Mouse (Mus musculus) stomach, embryonic 16.5 days (tissue): ENCODE data around the gene Gbgt1. TPM values are rescaled to one million over a fixed set of nuclear protein-coding genes. Genes with fewer than 3 reads are reported as not detected.
"Not testable (repeated sequence)": the region's sequence is repeated elsewhere in the genome, so short reads cannot be mapped to it uniquely, and the experiment has no call there.

Source experiments
- ATAC-seq: fragments of 200-750 bp; cut with Nextera tagmentation; 2 replicates; pipeline ENCODE4 v1.8.0; 2017; ENCODE audit warnings: moderate number of reproducible peaks, moderate TSS enrichment; ENCODE audit not compliant: insufficient read depth, low FRiP score
- H3K27ac ChIP-seq: fragments of 300-500 bp; sonication (generic); 2 replicates; pipeline ENCODE4 v1.5.1; 2014; ENCODE audit warnings: low read length
- H3K27me3 ChIP-seq: fragments of 300-500 bp; sonication (generic); 2 replicates; pipeline ENCODE4 v1.6.1; 2014; ENCODE audit warnings: low read length, control low read depth, mixed read lengths; ENCODE audit not compliant: control insufficient read depth, insufficient read depth
- H3K36me3 ChIP-seq: fragments of 300-500 bp; sonication (generic); 2 replicates; pipeline ENCODE4 v1.6.1; 2014; ENCODE audit warnings: low read length; ENCODE audit not compliant: control insufficient read depth, insufficient read depth
- H3K4me1 ChIP-seq: fragments of 300-500 bp; sonication (generic); 2 replicates; pipeline ENCODE4 v1.6.1; 2014; ENCODE audit warnings: low read length, control low read depth, mixed read lengths; ENCODE audit not compliant: control insufficient read depth, insufficient read depth
- H3K4me2 ChIP-seq: fragments of 300-500 bp; sonication (generic); 2 replicates; pipeline ENCODE4 v1.6.1; 2014; ENCODE audit warnings: low read depth, low read length, mixed read lengths
- H3K4me3 ChIP-seq: fragments of 300-500 bp; sonication (generic); replicated peaks from 2 replicates; pipeline ENCODE4 v1.5.1; 2014; ENCODE audit warnings: mild to moderate bottlenecking, low read length
- H3K9ac ChIP-seq: fragments of 300-500 bp; sonication (generic); 2 replicates; pipeline ENCODE4 v1.6.1; 2014; ENCODE audit warnings: low read length
- H3K9me3 ChIP-seq: fragments of 300-500 bp; sonication (generic); replicated peaks from 2 replicates; pipeline ENCODE4 v1.6.1; 2016; ENCODE audit warnings: low read length, control low read depth; ENCODE audit not compliant: control insufficient read depth
- WGBS: fragments of 180-500 bp; shearing (Covaris S2); extraction: QIAGEN DNeasy Blood & Tissue Kit; methylation state at CpG from one replicate; pipeline ENCODE4 v1.1.7; 2014; 5-methylcytosine and 5-hydroxymethylcytosine counted together
- polyA plus RNA-seq: library from polyadenylated mRNA; unstranded; fragments of >200 nt; fragmentation: Nextera tagmentation; extraction: Ambion mirVana; gene quantifications from 2 replicates; pipeline ENCODE4 v1.2.1, GENCODE M21; 2015

The Gbgt1 gene
- polyA plus RNA-seq, 1 experiment from 2014 or later = 3.5 TPM

GRCm38 (mm10) chr2:28495207-28495756 is 1.4 kb upstream of the Gbgt1 start:
- Histone ChIP-seq H3K4me2 (no peak overlapping the region), H3K4me1 (peaks cover 16% of the 10 kb centered on the region), H3K4me3 (no peak overlapping the region), H3K36me3 (no peaks in the 10 kb centered on the region), H3K27me3 (no peaks in the 10 kb centered on the region), H3K9me3 (no peaks in the 10 kb centered on the region), H3K9ac (no peak overlapping the region), H3K27ac (peak overlapping the region; percentile 90; the same call in 1 of the 2 replicates)
- 68% methylated on average over 14 of the region's 14 CpGs for WGBS
- ATAC-seq = no peak

GRCm38 (mm10) chr2:28495801-28496595 is 693 bp upstream of the Gbgt1 start:
- ATAC-seq = no peak
- no peak overlapping the region; the same call in 1 of the 2 replicates for H3K9ac ChIP-seq

GRCm38 (mm10) chr2:28497561-28497960 is 870 bp downstream of the Gbgt1 start:
- peak overlapping the region; percentile 34 for H3K4me2 ChIP-seq
- ATAC-seq = no peak
- peaks cover 16% of the 10 kb centered on the region for H3K4me1 ChIP-seq
- H3K4me3 ChIP-seq = peak overlapping the region; percentile 30; the same call in 1 of the 2 replicates
- no peak overlapping the region for H3K27ac ChIP-seq
- no peaks in the 10 kb centered on the region for H3K9me3 ChIP-seq
- no peaks in the 10 kb centered on the region for H3K27me3 ChIP-seq
- H3K36me3 ChIP-seq = no peaks in the 10 kb centered on the region
- no peak overlapping the region for H3K9ac ChIP-seq
- 87% methylated on average over 5 of the region's 5 CpGs for WGBS

More at GRCm38 (mm10) chr2:28495801-28496595, 693 bp upstream of the Gbgt1 start:
- WGBS = 73% methylated on average over 16 of the region's 16 CpGs
- Histone ChIP-seq H3K36me3 (no peaks in the 10 kb centered on the region), H3K4me3 (no peak overlapping the region), H3K9me3 (no peaks in the 10 kb centered on the region), H3K4me2 (peak overlapping the region; percentile 34; the same call in 1 of the 2 replicates), H3K27me3 (no peaks in the 10 kb centered on the region), H3K27ac (peak overlapping the region; percentile 90), H3K4me1 (peaks cover 16% of the 10 kb centered on the region)

- ATAC-seq = no peak
- Histone ChIP-seq H3K4me3 (no peak overlapping the region), H3K9ac (no peak overlapping the region), H3K9me3 (no peaks in the 10 kb centered on the region), H3K4me1 (peaks cover 16% of the 10 kb centered on the region), H3K27ac (no peak overlapping the region), H3K36me3 (no peaks in the 10 kb centered on the region), H3K27me3 (no peaks in the 10 kb centered on the region), H3K4me2 (no peak overlapping the region)
- 74% methylated on average over 4 of the region's 4 CpGs for WGBS
These were observed 1.7 kb downstream of the Gbgt1 start for GRCm38 (mm10) chr2:28498431-28498830.

GRCm38 (mm10) chr2:28502987-28503386 is 6.3 kb downstream of the Gbgt1 start:
- H3K9ac ChIP-seq = no peak overlapping the region
- no peak overlapping the region for H3K4me2 ChIP-seq
- WGBS = 74% methylated on average over 10 of the region's 10 CpGs
- H3K36me3 ChIP-seq = no peaks in the 10 kb centered on the region
- H3K27me3 ChIP-seq = no peaks in the 10 kb centered on the region
- no peak overlapping the region for H3K4me3 ChIP-seq
- ATAC-seq = no peak
- no peaks in the 10 kb centered on the region for H3K9me3 ChIP-seq
- H3K27ac ChIP-seq = no peak overlapping the region
- H3K4me1 ChIP-seq = no peaks in the 10 kb centered on the region

GRCm38 (mm10) chr2:28504676-28505075 is 8.0 kb downstream of the Gbgt1 start:
- ATAC-seq = no peak
- H3K9me3 ChIP-seq = no peaks in the 10 kb centered on the region
- H3K4me2 ChIP-seq = no peak overlapping the region
- no peak overlapping the region for H3K9ac ChIP-seq
- H3K36me3 ChIP-seq = no peaks in the 10 kb centered on the region
- no peaks in the 10 kb centered on the region for H3K4me1 ChIP-seq
- WGBS = 89% methylated on average over 13 of the region's 13 CpGs
- no peak overlapping the region for H3K4me3 ChIP-seq
- H3K27me3 ChIP-seq = no peaks in the 10 kb centered on the region
- no peak overlapping the region for H3K27ac ChIP-seq

GRCm38 (mm10) chr2:28505795-28506194 is 9.1 kb downstream of the Gbgt1 start, which contains the start of gene Gm10134:
TSS of gene Gm10134 (plus strand) at chr2:28506095.
- no peaks in the 10 kb centered on the region for H3K4me1 ChIP-seq
- H3K9me3 ChIP-seq = no peaks in the 10 kb centered on the region
- 65% methylated on average over 3 of the region's 3 CpGs for WGBS
- H3K27ac ChIP-seq = no peak within 1 kb of the TSS
- no peak for ATAC-seq
- no peak within 1 kb of the TSS for H3K9ac ChIP-seq
- H3K27me3 ChIP-seq = no peaks in the 10 kb centered on the region
- H3K4me2 ChIP-seq = no peak within 1 kb of the TSS
- H3K4me3 ChIP-seq = no peak within 1 kb of the TSS
- no peaks in the 10 kb centered on the region for H3K36me3 ChIP-seq

- Histone ChIP-seq H3K27me3 (no peaks in the 10 kb centered on the region), H3K4me2 (no peak overlapping the region), H3K9me3 (no peaks in the 10 kb centered on the region), H3K4me3 (no peak overlapping the region), H3K36me3 (no peaks in the 10 kb centered on the region), H3K27ac (no peak overlapping the region), H3K4me1 (no peaks in the 10 kb centered on the region), H3K9ac (no peak overlapping the region)
- ATAC-seq = no peak
- 82% methylated on average over 6 of the region's 6 CpGs for WGBS
These were observed 9.6 kb downstream of the Gbgt1 start for GRCm38 (mm10) chr2:28506291-28506690.

GRCm38 (mm10) chr2:28511600-28511999 is 14.9 kb downstream of the Gbgt1 start:
- H3K9me3 ChIP-seq, H3K9ac ChIP-seq, H3K4me2 ChIP-seq, H3K27ac ChIP-seq, H3K27me3 ChIP-seq, ATAC-seq, H3K36me3 ChIP-seq, H3K4me1 ChIP-seq, H3K4me3 ChIP-seq: not testable (repeated sequence)
- 54% methylated on average over 5 of the region's 5 CpGs for WGBS
